In genomic region chr5:72401251-72401650, GRCm38 (mm10) we compare ENCODE assay signal across 22 mouse cellular contexts.
A peak's percentile ranks its signal among the peaks of the same experiment; 100 is the strongest.
DNase-seq lines count a peak whose midpoint lies in the region; ATAC-seq and TF ChIP-seq lines count a peak whose summit lies in the region.
"Had no signal": no experiment of that assay in that cellular context is flagged by ENCODE, and none has a peak within 500 bp of the region (broad histone marks: within the 10 kb centered on the region; RNA-seq: fewer than 3 reads in every experiment).

No protein-coding gene starts in this region.

- H3K9ac ChIP-seq in intestine, embryonic 14.5 days (ENCODE audit: low read length), result no peak overlapping the region
- H3K9ac ChIP-seq in intestine, postnatal 0 days (ENCODE audit: low read depth, low read length), result no peak overlapping the region
- no peak overlapping the region for H3K9ac ChIP-seq in midbrain, embryonic 11.5 days (ENCODE audit: low read length)
- no peak overlapping the region for H3K9ac ChIP-seq in midbrain, embryonic 13.5 days (replicated peaks)
- H3K9ac ChIP-seq: embryonic facial prominence, embryonic 12.5 days; forebrain, embryonic 13.5 days; forebrain, embryonic 15.5 days had no signal

- no peaks in the 10 kb centered on the region for H3K4me1 ChIP-seq in intestine, embryonic 14.5 days (replicated peaks; ENCODE audit: control insufficient read depth, insufficient read depth, low read length)
- no peaks in the 10 kb centered on the region for H3K4me1 ChIP-seq in intestine, postnatal 0 days (replicated peaks; ENCODE audit: control insufficient read depth, insufficient read depth, low read length)
- H3K4me1 ChIP-seq in midbrain, embryonic 11.5 days (ENCODE audit: control insufficient read depth, insufficient read depth, low read length), result no peaks in the 10 kb centered on the region
- peaks cover 7% of the 10 kb centered on the region for H3K4me1 ChIP-seq in midbrain, embryonic 13.5 days (replicated peaks)
- H3K4me1 ChIP-seq: forebrain, embryonic 13.5 days had no signal

- no peaks in the 10 kb centered on the region for H3K27me3 ChIP-seq in intestine, embryonic 14.5 days (replicated peaks; ENCODE audit: control insufficient read depth, insufficient read depth, low read length)
- H3K27me3 ChIP-seq in intestine, postnatal 0 days (replicated peaks; ENCODE audit: control insufficient read depth, insufficient read depth, low read length), result no peaks in the 10 kb centered on the region
- H3K27me3 ChIP-seq in midbrain, embryonic 11.5 days (ENCODE audit: control insufficient read depth, insufficient read depth, low read length), result no peaks in the 10 kb centered on the region
- H3K27me3 ChIP-seq in midbrain, embryonic 13.5 days, result no peaks in the 10 kb centered on the region
- H3K27me3 ChIP-seq: CH12.LX; embryonic facial prominence, embryonic 12.5 days; forebrain, embryonic 13.5 days; forebrain, embryonic 15.5 days; Patski had no signal

- ATAC-seq in intestine, embryonic 14.5 days (replicated peaks; ENCODE audit: low FRiP score, low TSS enrichment, low read depth), result no peak
- no peak for ATAC-seq in intestine, postnatal 0 days
- ATAC-seq in midbrain, embryonic 11.5 days (ENCODE audit: low FRiP score), result no peak
- ATAC-seq in midbrain, embryonic 13.5 days, result no peak
- ATAC-seq: activated CD4-positive, CD25-positive, alpha-beta regulatory T cell, adult 4 months; CD4-positive, CD25-positive, alpha-beta regulatory T cell, adult 4 months; forebrain, embryonic 15.5 days; Patski had no signal

- peak; percentile 44 for DNase-seq in intestine, embryonic 14.5 days (ENCODE audit: low spot score)
- DNase-seq in midbrain, embryonic 11.5 days (ENCODE audit: low spot score, missing footprints), result peak; percentile 69
- DNase-seq in heart, adult 8-10 months (ENCODE audit: low spot score), result no peak
- DNase-seq: adrenal gland, adult 8-10 months; adrenal gland, postnatal 14 days; adrenal gland, postnatal 36 days; B cell, adult 2 months; cerebellum, adult 11-12 months; cerebellum, adult 2 months; cerebellum, adult 9-10 months; cerebellum, postnatal 25 days had no signal

- H3K9me3 ChIP-seq in intestine, embryonic 14.5 days (ENCODE audit: control insufficient read depth, low read length), result no peaks in the 10 kb centered on the region
- no peaks in the 10 kb centered on the region for H3K9me3 ChIP-seq in intestine, postnatal 0 days (ENCODE audit: control insufficient read depth)
- H3K9me3 ChIP-seq in midbrain, embryonic 11.5 days (ENCODE audit: control insufficient read depth, low read length), result no peaks in the 10 kb centered on the region
- H3K9me3 ChIP-seq in midbrain, embryonic 13.5 days, result no peaks in the 10 kb centered on the region
- H3K9me3 ChIP-seq: embryonic facial prominence, embryonic 10.5 days; embryonic facial prominence, embryonic 12.5 days; forebrain, embryonic 13.5 days; forebrain, embryonic 15.5 days; G1E had no signal

- H3K4me2 ChIP-seq in intestine, embryonic 14.5 days (ENCODE audit: low read length), result no peak overlapping the region
- H3K4me2 ChIP-seq in intestine, postnatal 0 days (replicated peaks; ENCODE audit: low read depth), result no peak overlapping the region
- H3K4me2 ChIP-seq in midbrain, embryonic 11.5 days, result no peak overlapping the region
- no peak overlapping the region for H3K4me2 ChIP-seq in midbrain, embryonic 13.5 days (replicated peaks)
- H3K4me2 ChIP-seq: embryonic facial prominence, embryonic 12.5 days; forebrain, embryonic 13.5 days; forebrain, embryonic 15.5 days had no signal

- TF ChIP-seq CTCF in intestine, postnatal 0 days (IDR thresholded peaks at IDR 0.05; ENCODE audit: low read depth), result no peak

- H3K27ac ChIP-seq in intestine, embryonic 14.5 days (ENCODE audit: low read depth), result no peak overlapping the region
- no peak overlapping the region for H3K27ac ChIP-seq in intestine, postnatal 0 days (ENCODE audit: low read depth, low read length)
- H3K27ac ChIP-seq in midbrain, embryonic 11.5 days (ENCODE audit: low read depth, low read length), result no peak overlapping the region
- no peak overlapping the region for H3K27ac ChIP-seq in midbrain, embryonic 13.5 days
- H3K27ac ChIP-seq: embryonic facial prominence, embryonic 12.5 days; forebrain, embryonic 13.5 days; forebrain, embryonic 15.5 days had no signal

- no peaks in the 10 kb centered on the region for H3K36me3 ChIP-seq in intestine, embryonic 14.5 days (ENCODE audit: control insufficient read depth, insufficient read depth, low read length)
- no peaks in the 10 kb centered on the region for H3K36me3 ChIP-seq in intestine, postnatal 0 days (ENCODE audit: control insufficient read depth, insufficient read depth)
- H3K36me3 ChIP-seq in midbrain, embryonic 11.5 days (ENCODE audit: control insufficient read depth, insufficient read depth, low read length), result no peaks in the 10 kb centered on the region
- H3K36me3 ChIP-seq in midbrain, embryonic 13.5 days, result no peaks in the 10 kb centered on the region
- H3K36me3 ChIP-seq: embryonic facial prominence, embryonic 10.5 days; embryonic facial prominence, embryonic 12.5 days; forebrain, embryonic 15.5 days; G1E had no signal

- WGBS in intestine, embryonic 14.5 days, result 86% methylated on average over 3 of the region's 3 CpGs
- WGBS in intestine, postnatal 0 days, result 74% methylated on average over 3 of the region's 3 CpGs
- WGBS in midbrain, embryonic 11.5 days, result 85% methylated on average over 3 of the region's 3 CpGs
- 85% methylated on average over 3 of the region's 3 CpGs for WGBS in midbrain, embryonic 13.5 days

- H3K4me3 ChIP-seq in intestine, embryonic 14.5 days (ENCODE audit: low read depth, low read length), result no peak overlapping the region
- H3K4me3 ChIP-seq in intestine, postnatal 0 days (ENCODE audit: low read depth, low read length), result no peak overlapping the region
- H3K4me3 ChIP-seq in midbrain, embryonic 11.5 days (ENCODE audit: low read depth, low read length), result no peak overlapping the region
- no peak overlapping the region for H3K4me3 ChIP-seq in midbrain, embryonic 13.5 days (replicated peaks)
- H3K4me3 ChIP-seq: embryonic facial prominence, embryonic 10.5 days; embryonic facial prominence, embryonic 12.5 days; forebrain, embryonic 13.5 days; forebrain, embryonic 15.5 days had no signal
